ENCODE assay signal across 8 mouse cellular contexts in genomic region chr17:25830200-25830753, GRCm38 (mm10). TPM values are rescaled to one million over a fixed set of nuclear protein-coding genes. Genes with fewer than 3 reads are reported as not detected.
A peak's percentile ranks its signal among the peaks of the same experiment; 100 is the strongest.
DNase-seq lines count a peak whose midpoint lies in the region; ATAC-seq and TF ChIP-seq lines count a peak whose summit lies in the region.

No protein-coding gene starts in this region.

- no peak overlapping the region for H3K27ac ChIP-seq in lung, embryonic 14.5 days (ENCODE audit: low read depth)
- H3K27ac ChIP-seq in limb, embryonic 12.5 days = no peak overlapping the region
- H3K27ac ChIP-seq in neural tube, embryonic 15.5 days (replicated peaks) = no peak overlapping the region

- H3K4me3 ChIP-seq in lung, embryonic 14.5 days (ENCODE audit: low read depth, low read length) = peak overlapping the region; percentile 82; the same call in 1 of the 2 replicates
- peak overlapping the region; percentile 62; the same call in 1 of the 2 replicates for H3K4me3 ChIP-seq in limb, embryonic 12.5 days (replicated peaks)
- peak overlapping the region; percentile 92 for H3K4me3 ChIP-seq in neural tube, embryonic 15.5 days (replicated peaks)

- ATAC-seq in lung, embryonic 14.5 days (ENCODE audit: insufficient read depth) = no peak
- ATAC-seq in limb, embryonic 12.5 days (ENCODE audit: insufficient number of reproducible peaks, insufficient read depth, low FRiP score, low TSS enrichment, low read depth) = no peak
- ATAC-seq in neural tube, embryonic 15.5 days (ENCODE audit: low FRiP score) = no peak

- peaks cover 33% of the 10 kb centered on the region for H3K4me1 ChIP-seq in lung, embryonic 14.5 days (ENCODE audit: insufficient read depth)
- H3K4me1 ChIP-seq in limb, embryonic 12.5 days (replicated peaks) = peaks cover 55% of the 10 kb centered on the region
- H3K4me1 ChIP-seq in neural tube, embryonic 15.5 days = peaks cover 85% of the 10 kb centered on the region

- 80% methylated on average over 4 of the region's 4 CpGs for WGBS in lung, embryonic 14.5 days
- 84% methylated on average over 4 of the region's 4 CpGs for WGBS in limb, embryonic 12.5 days
- 85% methylated on average over 4 of the region's 4 CpGs for whole genome bisulfite sequencing in neural tube, embryonic 15.5 days

- no peaks in the 10 kb centered on the region for H3K27me3 ChIP-seq in lung, embryonic 14.5 days (ENCODE audit: insufficient read depth, low read length)
- no peaks in the 10 kb centered on the region for H3K27me3 ChIP-seq in limb, embryonic 12.5 days
- no peaks in the 10 kb centered on the region for H3K27me3 ChIP-seq in neural tube, embryonic 15.5 days (replicated peaks)

- no peaks in the 10 kb centered on the region for H3K9me3 ChIP-seq in lung, embryonic 14.5 days (ENCODE audit: low read depth, low read length)
- no peaks in the 10 kb centered on the region for H3K9me3 ChIP-seq in limb, embryonic 12.5 days
- H3K9me3 ChIP-seq in neural tube, embryonic 15.5 days (replicated peaks) = no peaks in the 10 kb centered on the region

- DNase-seq in cerebellum, adult 11-12 months = peak; percentile 58
- no peak for DNase-seq in cerebellum, adult 11 months
- DNase-seq in lung, embryonic 14.5 days = no peak
- no peak for DNase-seq in lung, adult 18-20 months
- DNase-seq in frontal cortex, postnatal 10 days (ENCODE audit: low spot score in 2 of 2) = no peak
- no peak for DNase-seq in right cerebral cortex, postnatal 36 days (ENCODE audit: low spot score in 2 of 2)

- H3K36me3 ChIP-seq in lung, embryonic 14.5 days (ENCODE audit: insufficient read depth) = peaks cover 65% of the 10 kb centered on the region
- H3K36me3 ChIP-seq in limb, embryonic 12.5 days = peaks cover 62% of the 10 kb centered on the region
- H3K36me3 ChIP-seq in neural tube, embryonic 15.5 days = peaks cover 46% of the 10 kb centered on the region

- H3K9ac ChIP-seq in lung, embryonic 14.5 days = peak overlapping the region; percentile 67; the same call in 1 of the 2 replicates
- H3K9ac ChIP-seq in limb, embryonic 12.5 days (replicated peaks) = peak overlapping the region; percentile 75
- H3K9ac ChIP-seq in neural tube, embryonic 15.5 days (replicated peaks) = peak overlapping the region; percentile 77; the same call in 1 of the 2 replicates

- peak overlapping the region; percentile 98 for H3K4me2 ChIP-seq in lung, embryonic 14.5 days
- H3K4me2 ChIP-seq in limb, embryonic 12.5 days = peak overlapping the region; percentile 87
- H3K4me2 ChIP-seq in neural tube, embryonic 15.5 days = peak overlapping the region; percentile 98

- TF ChIP-seq CTCF in lung, embryonic 14.5 days (IDR thresholded peaks at IDR 0.05; ENCODE audit: low read depth) = no peak

RNA-seq across cellular contexts. Expression of gene Jmjd8, which starts 1.6 kb away (rescaled TPM):
- polyA plus RNA-seq in lung, embryonic 14.5 days (2014; fragmentation: Nextera tagmentation; extraction: Ambion mirVana) = 39.5 and 40.6 TPM in 2 replicates
- polyA plus RNA-seq in limb, embryonic 12.5 days (2016; fragmentation: Nextera tagmentation; extraction: Ambion mirVana) = 56.4 and 63.4 TPM in 2 replicates
- 48.5 and 49.8 TPM in 2 replicates for polyA plus RNA-seq in neural tube, embryonic 15.5 days (2015; fragmentation: Nextera tagmentation; extraction: Ambion mirVana)

RNA-seq across cellular contexts. Expression of gene Stub1, which starts 2.9 kb away (rescaled TPM):
- 335 and 367 TPM in 2 replicates for polyA plus RNA-seq in lung, embryonic 14.5 days (2014; fragmentation: Nextera tagmentation; extraction: Ambion mirVana)
- 313 TPM in 2 replicates for polyA plus RNA-seq in limb, embryonic 12.5 days (2016; fragmentation: Nextera tagmentation; extraction: Ambion mirVana)
- 380 TPM in 2 replicates for polyA plus RNA-seq in neural tube, embryonic 15.5 days (2015; fragmentation: Nextera tagmentation; extraction: Ambion mirVana)

RNA-seq across cellular contexts. Expression of gene Rhbdl1, which starts 6.8 kb away (rescaled TPM):
- 1.8 and 2.0 TPM in 2 replicates for polyA plus RNA-seq in lung, embryonic 14.5 days (2014; fragmentation: Nextera tagmentation; extraction: Ambion mirVana)
- polyA plus RNA-seq in limb, embryonic 12.5 days (2016; fragmentation: Nextera tagmentation; extraction: Ambion mirVana) = 1.4 and 1.7 TPM in 2 replicates
- polyA plus RNA-seq in neural tube, embryonic 15.5 days (2015; fragmentation: Nextera tagmentation; extraction: Ambion mirVana) = 45.9 and 56.9 TPM in 2 replicates

RNA-seq across cellular contexts. Expression of gene Wdr24, which starts 6.8 kb away (rescaled TPM):
- 24.6 and 26.0 TPM in 2 replicates for polyA plus RNA-seq in lung, embryonic 14.5 days (2014; fragmentation: Nextera tagmentation; extraction: Ambion mirVana)
- 28.4 and 30.9 TPM in 2 replicates for polyA plus RNA-seq in limb, embryonic 12.5 days (2016; fragmentation: Nextera tagmentation; extraction: Ambion mirVana)
- 26.5 and 29.9 TPM in 2 replicates for polyA plus RNA-seq in neural tube, embryonic 15.5 days (2015; fragmentation: Nextera tagmentation; extraction: Ambion mirVana)

RNA-seq across cellular contexts. Expression of gene Gm20683, which starts 11.3 kb away (rescaled TPM):
- polyA plus RNA-seq in lung, embryonic 14.5 days (2014; fragmentation: Nextera tagmentation; extraction: Ambion mirVana) = 1.0 and 1.4 TPM in 2 replicates
- polyA plus RNA-seq in limb, embryonic 12.5 days (2016; fragmentation: Nextera tagmentation; extraction: Ambion mirVana) = 1.6 and 2.0 TPM in 2 replicates
- 11.6 and 14.6 TPM in 2 replicates for polyA plus RNA-seq in neural tube, embryonic 15.5 days (2015; fragmentation: Nextera tagmentation; extraction: Ambion mirVana)

Comparison
In these comparisons a context has a peak if more than half of its experiments do, and no peak if none do; other contexts are left out.
1. RNA of gene Rhbdl1, which starts 6.8 kb away (polyA plus RNA-seq): 45.9 to 56.9 TPM in neural tube, embryonic 15.5 days; 1.8 to 2.0 TPM in lung, embryonic 14.5 days and 1.4 to 1.7 TPM in limb, embryonic 12.5 days; every median in the first group is over 10 times any median in the second.
2. Peak in every context shown above with its lines, with median percentiles within 50 percentile points of each other: H3K4me2 ChIP-seq, H3K4me3 ChIP-seq and H3K9ac ChIP-seq.